Mouse (Mus musculus) stomach, embryonic 16.5 days (tissue): Measurements from ENCODE around the gene Usf3. TPM values are rescaled to one million over a fixed set of nuclear protein-coding genes. Genes with fewer than 3 reads are reported as not detected.

Experiments used
- ATAC-seq: fragments of 200-750 bp; cut with Nextera tagmentation; 2 replicates; pipeline ENCODE4 v1.8.0; 2017; ENCODE audit warnings: moderate number of reproducible peaks, moderate TSS enrichment; ENCODE audit not compliant: insufficient read depth, low FRiP score
- H3K27ac ChIP-seq: fragments of 300-500 bp; sonication (generic); 2 replicates; pipeline ENCODE4 v1.5.1; 2014; ENCODE audit warnings: low read length
- H3K27me3 ChIP-seq: fragments of 300-500 bp; sonication (generic); 2 replicates; pipeline ENCODE4 v1.6.1; 2014; ENCODE audit warnings: low read length, control low read depth, mixed read lengths; ENCODE audit not compliant: control insufficient read depth, insufficient read depth
- H3K36me3 ChIP-seq: fragments of 300-500 bp; sonication (generic); 2 replicates; pipeline ENCODE4 v1.6.1; 2014; ENCODE audit warnings: low read length; ENCODE audit not compliant: control insufficient read depth, insufficient read depth
- H3K4me1 ChIP-seq: fragments of 300-500 bp; sonication (generic); 2 replicates; pipeline ENCODE4 v1.6.1; 2014; ENCODE audit warnings: low read length, control low read depth, mixed read lengths; ENCODE audit not compliant: control insufficient read depth, insufficient read depth
- H3K4me2 ChIP-seq: fragments of 300-500 bp; sonication (generic); 2 replicates; pipeline ENCODE4 v1.6.1; 2014; ENCODE audit warnings: low read depth, low read length, mixed read lengths
- H3K4me3 ChIP-seq: fragments of 300-500 bp; sonication (generic); replicated peaks from 2 replicates; pipeline ENCODE4 v1.5.1; 2014; ENCODE audit warnings: mild to moderate bottlenecking, low read length
- H3K9ac ChIP-seq: fragments of 300-500 bp; sonication (generic); 2 replicates; pipeline ENCODE4 v1.6.1; 2014; ENCODE audit warnings: low read length
- H3K9me3 ChIP-seq: fragments of 300-500 bp; sonication (generic); replicated peaks from 2 replicates; pipeline ENCODE4 v1.6.1; 2016; ENCODE audit warnings: low read length, control low read depth; ENCODE audit not compliant: control insufficient read depth
- WGBS: fragments of 180-500 bp; shearing (Covaris S2); extraction: QIAGEN DNeasy Blood & Tissue Kit; methylation state at CpG from one replicate; pipeline ENCODE4 v1.1.7; 2014; 5-methylcytosine and 5-hydroxymethylcytosine counted together
- polyA plus RNA-seq: library from polyadenylated mRNA; unstranded; fragments of >200 nt; fragmentation: Nextera tagmentation; extraction: Ambion mirVana; gene quantifications from 2 replicates; pipeline ENCODE4 v1.2.1, GENCODE M21; 2015

The Usf3 gene
- polyA plus RNA-seq, 1 experiment from 2014 or later: 3.3 TPM

DNA sequence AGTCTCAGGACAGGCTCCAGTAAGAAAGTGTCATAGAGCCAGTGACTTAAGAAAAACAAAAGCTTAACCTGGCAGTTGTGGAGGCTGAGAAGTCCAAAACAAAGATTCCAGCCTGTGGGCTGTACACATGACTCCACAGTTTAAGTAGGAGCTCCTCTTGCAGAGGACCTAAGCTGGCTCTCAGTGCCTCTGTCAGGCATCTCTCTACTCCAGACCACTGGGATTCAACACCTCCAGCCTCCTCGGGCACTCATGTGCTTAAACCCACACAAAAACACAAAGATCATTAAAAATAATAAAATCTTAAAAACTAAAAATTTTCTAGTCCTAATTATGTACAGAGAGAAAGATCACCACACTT lies 38.0 kb downstream of the Usf3 start:
- 96% methylated on average over 1 of the region's 1 CpGs for WGBS
- ATAC-seq: no peak
- peaks cover 6% of the 10 kb centered on the region; the same call in 1 of the 2 replicates for H3K36me3 ChIP-seq

DNA sequence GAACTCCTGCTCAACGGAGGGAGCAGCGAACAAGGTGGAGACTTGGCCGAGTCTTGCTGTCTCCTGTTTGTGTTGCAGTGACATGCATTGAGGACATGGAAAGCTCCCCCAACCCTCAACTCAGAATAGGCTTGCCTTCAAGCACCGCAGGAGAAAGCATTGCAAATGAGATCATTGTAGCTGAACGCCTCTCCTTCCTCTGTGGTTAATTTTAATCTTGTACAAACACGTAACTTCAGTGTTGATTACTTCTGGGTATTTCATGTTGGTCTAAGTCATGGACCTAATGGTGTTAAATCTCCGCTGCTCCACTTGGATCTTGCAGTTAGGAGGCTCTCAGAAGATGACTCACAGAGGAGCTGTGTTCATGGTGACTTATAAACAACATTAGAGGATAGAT lies 39.7 kb downstream of the Usf3 start:
- no peaks in the 10 kb centered on the region for H3K9me3 ChIP-seq
- ATAC-seq: no peak
- H3K4me1 ChIP-seq: no peaks in the 10 kb centered on the region
- H3K27ac ChIP-seq: no peak overlapping the region
- H3K4me2 ChIP-seq: no peak overlapping the region
- H3K27me3 ChIP-seq: no peaks in the 10 kb centered on the region
- H3K4me3 ChIP-seq: no peak overlapping the region
- peaks cover 12% of the 10 kb centered on the region; the same call in 1 of the 2 replicates for H3K36me3 ChIP-seq
- no peak overlapping the region for H3K9ac ChIP-seq
- WGBS: 88% methylated on average over 7 of the region's 7 CpGs

More for the DNA sequence above, 38.0 kb downstream of the Usf3 start:
- no peak overlapping the region for H3K4me2 ChIP-seq
- H3K4me1 ChIP-seq: no peaks in the 10 kb centered on the region
- H3K9me3 ChIP-seq: no peaks in the 10 kb centered on the region
- H3K27ac ChIP-seq: no peak overlapping the region
- H3K9ac ChIP-seq: no peak overlapping the region
- H3K27me3 ChIP-seq: no peaks in the 10 kb centered on the region
- H3K4me3 ChIP-seq: no peak overlapping the region

DNA sequence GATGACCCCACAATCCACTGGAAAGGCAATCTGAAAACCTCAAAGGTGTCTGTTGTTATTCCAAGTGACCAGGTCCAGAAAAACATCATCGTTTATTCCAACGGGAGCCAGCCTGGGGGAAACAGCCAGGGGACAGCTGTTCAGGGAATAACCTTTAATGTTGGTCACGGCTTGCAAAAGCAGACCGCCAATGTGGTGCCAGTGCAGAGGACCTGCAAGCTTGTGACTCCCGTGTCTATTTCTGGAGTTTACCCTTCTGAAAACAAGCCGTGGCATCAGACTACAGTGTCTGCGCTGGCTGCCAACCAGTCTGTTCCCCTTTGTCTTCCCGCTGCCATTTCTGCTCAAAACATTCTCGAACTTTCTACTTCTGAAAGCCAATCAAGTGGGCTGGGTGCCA lies 42.5 kb downstream of the Usf3 start:
- H3K36me3 ChIP-seq: peaks cover 22% of the 10 kb centered on the region
- no peaks in the 10 kb centered on the region for H3K27me3 ChIP-seq
- no peak overlapping the region for H3K27ac ChIP-seq
- no peak overlapping the region for H3K9ac ChIP-seq
- no peaks in the 10 kb centered on the region for H3K9me3 ChIP-seq
- no peak overlapping the region for H3K4me3 ChIP-seq
- ATAC-seq: no peak
- H3K4me2 ChIP-seq: no peak overlapping the region
- WGBS: 92% methylated on average over 9 of the region's 9 CpGs
- H3K4me1 ChIP-seq: no peaks in the 10 kb centered on the region

DNA sequence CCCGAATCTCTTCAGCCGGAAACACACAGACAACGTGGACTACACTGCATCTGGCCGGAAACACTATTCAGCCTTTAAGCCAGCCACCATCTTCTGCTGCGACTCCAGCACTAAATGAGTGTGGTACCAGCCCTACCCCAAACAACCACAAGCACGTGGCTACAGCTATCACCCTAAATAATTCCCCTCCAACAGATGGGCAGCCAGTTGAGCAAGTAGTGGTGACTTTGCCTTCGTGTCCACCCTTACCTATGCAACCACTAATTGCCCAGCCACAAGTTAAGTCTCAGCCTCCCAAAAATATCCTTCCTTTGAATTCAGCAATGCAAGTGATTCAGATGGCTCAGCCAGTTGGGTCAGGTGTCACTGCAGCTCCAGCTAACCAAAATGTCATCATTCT lies 43.4 kb downstream of the Usf3 start:
- H3K4me3 ChIP-seq: no peak overlapping the region
- ATAC-seq: no peak

DNA sequence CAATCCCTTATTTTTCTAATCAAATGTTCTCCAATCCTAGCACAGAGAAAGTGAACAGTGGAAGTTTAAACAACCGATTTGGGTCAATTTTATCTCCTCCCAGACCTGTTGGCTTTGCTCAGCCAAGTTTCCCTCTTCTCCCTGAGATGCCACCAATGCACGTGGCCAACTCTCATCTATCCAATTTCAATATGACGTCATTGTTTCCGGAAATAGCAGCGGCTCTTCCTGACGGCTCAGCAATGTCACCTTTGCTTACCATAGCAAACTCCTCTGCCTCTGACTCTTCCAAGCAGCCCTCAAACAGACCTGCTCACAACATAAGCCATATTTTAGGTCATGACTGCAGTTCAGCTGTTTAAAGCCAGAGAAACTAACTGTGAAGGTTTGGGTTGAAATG lies 48.4 kb downstream of the Usf3 start:
- Histone ChIP-seq H3K27ac (no peak overlapping the region), H3K4me1 (no peaks in the 10 kb centered on the region), H3K9me3 (no peaks in the 10 kb centered on the region), H3K4me3 (no peak overlapping the region), H3K9ac (no peak overlapping the region), H3K36me3 (peaks cover 16% of the 10 kb centered on the region; the same call in 1 of the 2 replicates), H3K4me2 (no peak overlapping the region), H3K27me3 (no peaks in the 10 kb centered on the region)
- WGBS: 75% methylated on average over 6 of the region's 6 CpGs
- no peak for ATAC-seq

More for the DNA sequence above, 43.4 kb downstream of the Usf3 start:
- Histone ChIP-seq H3K27ac (no peak overlapping the region), H3K4me2 (no peak overlapping the region), H3K9me3 (no peaks in the 10 kb centered on the region), H3K4me1 (no peaks in the 10 kb centered on the region), H3K36me3 (peaks cover 22% of the 10 kb centered on the region), H3K27me3 (no peaks in the 10 kb centered on the region), H3K9ac (no peak overlapping the region)
- WGBS: 96% methylated on average over 7 of the region's 7 CpGs

DNA sequence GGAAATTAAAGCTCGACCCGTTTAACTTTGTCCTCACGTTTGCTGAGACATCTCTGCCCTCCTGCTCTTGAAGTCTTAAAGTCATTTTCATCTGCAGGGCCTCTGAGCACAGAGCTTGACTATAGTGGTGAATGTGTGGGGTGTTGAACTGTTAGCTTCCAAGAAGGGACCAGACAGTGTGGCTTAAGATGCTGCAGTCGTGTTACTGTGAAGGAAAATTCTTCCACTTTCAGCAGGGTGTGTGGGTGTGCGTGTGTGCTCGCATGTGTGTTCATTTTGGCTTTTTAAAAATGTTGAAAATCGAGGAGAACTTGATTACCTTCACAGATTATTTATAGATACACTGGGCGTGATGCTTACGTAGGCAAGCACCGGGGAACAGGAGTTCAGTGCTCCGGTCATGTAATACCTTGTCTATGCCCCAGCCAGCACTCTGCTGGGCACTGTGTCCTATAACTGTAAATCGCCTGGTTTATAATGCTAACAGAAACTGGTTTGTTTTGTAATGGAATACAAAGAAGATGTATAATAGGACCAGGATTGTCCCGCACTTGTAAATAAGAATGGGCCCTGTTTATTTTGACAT lies 53.8 kb downstream of the Usf3 start:
- H3K4me1 ChIP-seq: no peaks in the 10 kb centered on the region
- no peak overlapping the region for H3K9ac ChIP-seq
- H3K27ac ChIP-seq: no peak overlapping the region
- no peak for ATAC-seq
- H3K36me3 ChIP-seq: no peaks in the 10 kb centered on the region
- no peak overlapping the region for H3K4me3 ChIP-seq
- H3K27me3 ChIP-seq: no peaks in the 10 kb centered on the region
- 82% methylated on average over 13 of the region's 13 CpGs for WGBS
- H3K4me2 ChIP-seq: no peak overlapping the region
- H3K9me3 ChIP-seq: peaks cover 3% of the 10 kb centered on the region; the same call in 1 of the 2 replicates

DNA sequence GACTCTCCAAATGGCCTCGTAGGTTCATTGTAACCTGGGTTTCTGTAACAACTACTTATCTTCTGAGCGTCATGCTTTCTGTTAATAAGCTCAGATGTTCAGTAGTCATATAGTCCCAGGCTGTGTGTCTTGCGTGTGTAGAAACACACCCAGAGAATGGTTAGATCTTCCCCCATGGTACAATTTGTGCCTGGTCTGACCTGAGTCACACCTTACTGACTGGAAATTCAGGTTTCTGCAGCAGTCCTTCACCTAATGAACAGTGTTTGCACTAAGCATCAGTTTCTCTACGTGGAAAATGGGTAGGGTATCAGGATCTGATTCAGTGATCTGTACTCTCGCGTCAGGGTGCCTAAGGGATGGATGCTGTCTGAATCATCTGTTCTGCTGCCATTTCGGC lies 60.0 kb downstream of the Usf3 start:
- 76% methylated on average over 7 of the region's 7 CpGs for WGBS
- H3K9ac ChIP-seq: no peak overlapping the region
- H3K9me3 ChIP-seq: peaks cover 3% of the 10 kb centered on the region; the same call in 1 of the 2 replicates
- no peak overlapping the region for H3K4me3 ChIP-seq
- no peak overlapping the region for H3K4me2 ChIP-seq
- H3K36me3 ChIP-seq: no peaks in the 10 kb centered on the region
- H3K27ac ChIP-seq: peak overlapping the region; percentile 4; the same call in 1 of the 2 replicates
- peak; percentile 66; the same call in 1 of the 2 replicates for ATAC-seq
- H3K27me3 ChIP-seq: no peaks in the 10 kb centered on the region
- H3K4me1 ChIP-seq: no peaks in the 10 kb centered on the region

DNA sequence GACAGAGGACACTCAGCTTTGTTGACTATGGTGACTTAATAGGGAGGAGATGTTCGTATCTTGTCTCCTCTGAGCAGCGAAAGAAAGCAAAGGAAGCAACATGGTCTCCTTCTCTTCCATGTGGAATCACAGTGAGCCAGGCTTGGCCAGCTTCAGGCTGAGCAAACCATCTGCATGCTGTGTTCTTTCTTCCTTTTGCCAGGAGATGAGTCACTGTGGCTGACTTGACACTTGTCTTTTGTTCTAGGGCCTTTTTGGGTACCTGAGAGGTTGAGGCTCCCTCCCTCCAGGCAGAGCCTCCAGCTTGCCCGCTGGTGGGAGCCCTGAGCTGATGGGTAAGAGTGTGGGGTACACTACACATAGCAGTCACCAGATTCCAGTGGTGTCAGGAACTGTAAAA lies 64.8 kb downstream of the Usf3 start:
- 80% methylated on average over 3 of the region's 3 CpGs for WGBS
- no peaks in the 10 kb centered on the region for H3K36me3 ChIP-seq
- H3K4me2 ChIP-seq: no peak overlapping the region
- no peaks in the 10 kb centered on the region for H3K27me3 ChIP-seq
- no peak overlapping the region for H3K27ac ChIP-seq
- no peak overlapping the region for H3K4me3 ChIP-seq
- ATAC-seq: no peak
- no peaks in the 10 kb centered on the region for H3K9me3 ChIP-seq
- no peak overlapping the region for H3K9ac ChIP-seq
- no peaks in the 10 kb centered on the region for H3K4me1 ChIP-seq

DNA sequence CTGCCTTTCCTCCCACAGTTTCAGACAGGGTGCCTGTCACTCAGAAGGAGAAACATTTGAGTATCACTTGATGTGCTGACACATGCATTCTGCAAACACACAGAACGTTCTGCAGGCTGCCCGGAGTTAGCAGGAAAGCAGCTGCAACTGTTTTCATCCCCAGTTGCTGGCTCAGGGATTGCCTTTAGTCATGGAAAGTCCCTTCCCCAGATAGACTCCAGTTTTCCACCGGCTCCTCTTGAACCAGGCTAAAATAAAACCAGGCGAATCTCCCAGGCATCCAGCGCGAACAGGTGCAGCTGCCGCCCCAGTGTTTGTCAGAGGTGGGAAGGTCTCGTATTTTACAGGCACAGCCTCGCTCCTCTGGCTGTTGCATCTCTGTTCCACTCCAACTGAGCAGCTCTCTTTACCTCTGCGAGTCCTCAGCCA lies 65.8 kb downstream of the Usf3 start:
- ATAC-seq: no peak
- H3K9me3 ChIP-seq: no peaks in the 10 kb centered on the region

More for the DNA sequence above, 65.8 kb downstream of the Usf3 start:
- Histone ChIP-seq H3K9ac (no peak overlapping the region), H3K4me2 (no peak overlapping the region), H3K4me1 (no peaks in the 10 kb centered on the region; the same call in 1 of the 2 replicates), H3K27me3 (no peaks in the 10 kb centered on the region), H3K27ac (no peak overlapping the region), H3K36me3 (no peaks in the 10 kb centered on the region), H3K4me3 (no peak overlapping the region)
- 41% methylated on average over 10 of the region's 10 CpGs for WGBS
